Mouse (Mus musculus): ENCODE measurements around the gene Fblim1.
A peak's percentile ranks its signal among the peaks of the same experiment; 100 is the strongest.

- no peak for TF ChIP-seq CTCF (IDR thresholded peaks at IDR 0.05; ENCODE audit: low read depth)
- TF ChIP-seq EP300 (IDR thresholded peaks at IDR 0.05; ENCODE audit: low read depth), result peak; percentile 41; the same call in 1 of the 2 replicates
Measured at GRCm38 (mm10) chr4:141578833-141579232, 27.1 kb downstream of the Fblim1 start.

All from liver, postnatal 0 days (tissue).